Mouse (Mus musculus): Measurements from ENCODE around the gene Dnajc11.

Gene Dnajc11

GRCm38 (mm10) chr4:152009076-152010051 lies 75.9 kb downstream of the Dnajc11 start:
- DNase-seq (ENCODE audit: low spot score) = peak; percentile 73

DNA sequence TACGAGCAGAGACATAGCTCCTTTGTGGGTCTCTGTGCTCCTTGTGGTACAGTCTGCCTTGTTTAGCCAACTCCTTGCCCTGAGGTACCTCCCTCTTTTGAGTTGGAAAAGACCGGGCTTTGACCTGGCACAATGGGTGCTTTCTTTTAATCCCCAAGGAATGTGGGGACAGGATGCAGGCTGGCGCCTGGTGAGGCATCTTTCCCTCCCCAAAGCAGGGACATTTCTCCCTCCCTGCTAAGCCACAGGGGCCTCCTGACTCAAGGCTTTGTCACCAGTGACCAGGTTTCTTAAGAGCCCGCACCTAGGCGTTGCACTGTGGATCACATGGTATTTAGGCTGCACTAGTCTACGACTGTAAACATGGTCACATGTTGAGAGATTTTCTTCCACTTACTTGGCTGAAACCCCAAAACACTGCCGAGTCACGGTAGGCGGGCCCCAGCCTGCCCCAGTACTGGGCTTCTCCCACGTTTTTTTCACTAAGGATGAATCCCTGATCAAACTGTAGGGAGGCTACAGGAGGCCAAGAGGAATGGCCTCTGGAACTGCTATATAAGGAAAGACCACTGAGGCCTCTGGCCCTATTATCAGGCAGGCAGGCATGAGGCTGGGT lies 76.7 kb downstream of the Dnajc11 start:
- DNase-seq (ENCODE audit: low spot score) = no peak

GRCm38 (mm10) chr4:152010707-152011134 lies 77.2 kb downstream of the Dnajc11 start:
- no peak for DNase-seq (ENCODE audit: low spot score)

GRCm38 (mm10) chr4:152011171-152011760 lies 77.8 kb downstream of the Dnajc11 start:
- DNase-seq (ENCODE audit: low spot score) = no peak

DNA sequence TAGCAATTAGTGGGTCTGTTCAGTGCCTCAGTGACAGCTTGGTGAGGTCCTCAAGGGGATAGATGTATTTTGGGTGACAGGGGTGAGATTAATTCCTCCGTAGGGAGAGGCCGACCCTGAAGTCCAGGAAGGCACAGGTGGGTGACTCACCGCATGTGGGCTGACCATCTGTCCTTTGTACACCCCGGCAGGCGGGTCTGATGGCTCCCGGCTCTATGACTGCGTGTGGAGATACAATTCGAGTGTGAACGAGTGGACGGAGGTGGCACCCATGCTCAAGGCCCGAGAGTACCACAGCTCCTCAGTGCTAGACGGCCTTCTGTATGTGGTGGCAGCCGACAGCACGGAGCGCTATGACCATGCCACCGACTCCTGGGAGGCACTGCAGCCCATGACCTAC lies 78.6 kb downstream of the Dnajc11 start:
- no peak for DNase-seq (ENCODE audit: low spot score)

GRCm38 (mm10) chr4:152013036-152013813 lies 79.7 kb downstream of the Dnajc11 start:
- no peak for DNase-seq (ENCODE audit: low spot score)

DNA sequence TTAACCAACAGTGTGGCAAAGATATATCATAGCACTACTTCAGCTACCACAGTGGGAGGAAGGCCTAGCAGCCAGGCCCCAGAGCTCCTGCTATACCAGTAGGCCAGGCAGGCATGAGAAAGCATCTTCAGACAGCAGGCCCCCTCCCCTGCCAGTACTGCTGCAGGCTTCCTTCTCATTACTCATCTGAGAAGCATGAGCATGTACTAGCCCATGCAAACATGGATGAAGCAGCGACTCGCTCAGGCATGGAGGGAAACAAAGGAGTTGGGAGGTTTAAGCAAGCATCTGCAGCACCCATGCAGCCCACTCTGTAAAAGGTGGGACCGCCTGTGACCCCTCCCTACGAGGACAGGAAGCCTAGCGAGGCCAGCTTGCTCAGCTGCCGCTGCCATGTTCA lies 85.6 kb downstream of the Dnajc11 start:
- DNase-seq (ENCODE audit: low spot score) = no peak

GRCm38 (mm10) chr4:152020024-152020423 lies 86.5 kb downstream of the Dnajc11 start:
- DNase-seq (ENCODE audit: low spot score) = no peak

GRCm38 (mm10) chr4:152021568-152022097 lies 88.1 kb downstream of the Dnajc11 start:
- no peak for DNase-seq (ENCODE audit: low spot score)

- DNase-seq (ENCODE audit: low spot score) = no peak
Measured at GRCm38 (mm10) chr4:152022506-152022905, 89.0 kb downstream of the Dnajc11 start.

GRCm38 (mm10) chr4:152024525-152024924 lies 91.0 kb downstream of the Dnajc11 start:
- no peak for DNase-seq (ENCODE audit: low spot score)

DNA sequence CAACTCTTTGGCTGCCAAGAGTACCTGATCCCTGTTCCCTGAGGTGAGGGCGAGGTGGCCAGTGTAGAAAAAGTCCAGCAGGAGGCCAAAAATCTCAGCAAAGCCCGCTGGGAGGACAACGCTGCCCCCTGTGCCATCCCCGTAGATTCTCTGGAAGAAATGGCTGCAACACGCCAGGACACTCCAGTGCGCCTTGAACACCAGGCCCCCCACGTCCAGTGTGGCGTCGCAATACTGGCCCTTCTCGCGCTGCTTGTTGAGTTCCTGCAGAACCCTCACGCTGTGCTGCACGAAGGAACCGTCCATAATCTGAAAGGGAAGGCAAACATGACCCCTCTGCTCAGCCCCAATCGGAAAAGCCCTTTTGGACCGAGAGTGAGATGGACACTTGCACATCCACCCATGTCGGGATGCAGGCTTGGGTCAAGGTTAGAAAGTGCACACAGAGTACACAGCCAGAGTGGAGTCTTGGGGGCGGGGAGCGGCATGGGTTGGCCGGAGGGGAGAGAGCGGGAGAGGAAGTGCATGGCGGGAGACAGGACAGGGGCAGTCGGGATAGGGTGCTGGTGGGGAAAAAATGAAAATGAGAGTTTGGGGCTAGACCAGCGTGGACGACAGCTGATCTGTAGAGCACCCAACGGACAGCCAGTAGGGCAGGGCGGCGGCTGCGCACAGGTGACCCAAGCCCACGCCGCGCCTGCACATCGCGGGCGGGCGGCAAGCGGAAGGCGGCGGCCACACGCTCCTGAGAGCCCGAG lies 93.4 kb downstream of the Dnajc11 start:
- peak; percentile 72 for DNase-seq (ENCODE audit: low spot score)

DNA sequence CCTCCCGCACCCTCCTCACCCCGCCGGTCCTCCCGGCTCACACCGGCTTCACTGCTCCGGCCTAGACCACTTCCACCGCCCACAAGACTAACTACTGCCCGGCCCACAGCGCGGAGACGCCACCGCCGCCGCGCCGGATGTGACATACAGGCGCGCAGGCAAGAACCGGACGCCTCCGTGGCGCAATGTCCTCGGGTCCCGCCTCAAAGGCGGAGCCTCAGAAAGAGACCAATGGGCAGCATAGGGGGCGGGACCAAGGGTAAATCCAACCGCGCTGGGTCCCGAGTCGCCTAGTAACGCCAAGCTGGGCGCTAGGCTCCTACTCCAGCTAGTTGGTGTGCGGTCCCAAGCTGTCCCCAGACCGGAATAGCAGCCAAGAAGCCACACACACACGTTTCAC lies 94.0 kb downstream of the Dnajc11 start, which contains the start of gene Zbtb48:
Gene Zbtb48 (minus strand): TSS at position 148 of the 400 bp plus-strand sequence.
- DNase-seq (ENCODE audit: low spot score) = peak; percentile 96

DNA sequence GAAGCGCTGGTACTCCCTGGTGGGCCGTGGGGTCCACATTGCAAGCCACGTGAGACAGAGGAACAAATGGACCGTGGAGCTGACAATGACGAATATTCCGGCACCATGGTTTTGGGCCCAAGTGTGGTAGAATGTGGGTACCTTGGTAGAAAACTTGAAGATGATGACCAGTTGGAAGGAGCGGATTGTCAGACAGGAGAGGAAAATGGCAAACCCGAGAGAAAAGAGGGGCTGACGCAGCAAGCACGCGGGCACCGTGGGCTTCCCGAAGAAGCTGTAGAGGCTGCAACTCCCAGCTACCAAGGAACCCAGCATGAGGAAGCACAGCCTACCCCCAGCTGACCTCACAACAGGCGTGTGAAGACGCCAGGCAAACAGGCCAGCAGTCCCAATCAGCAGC lies 95.0 kb downstream of the Dnajc11 start:
- no peak for DNase-seq (ENCODE audit: low spot score)

DNA sequence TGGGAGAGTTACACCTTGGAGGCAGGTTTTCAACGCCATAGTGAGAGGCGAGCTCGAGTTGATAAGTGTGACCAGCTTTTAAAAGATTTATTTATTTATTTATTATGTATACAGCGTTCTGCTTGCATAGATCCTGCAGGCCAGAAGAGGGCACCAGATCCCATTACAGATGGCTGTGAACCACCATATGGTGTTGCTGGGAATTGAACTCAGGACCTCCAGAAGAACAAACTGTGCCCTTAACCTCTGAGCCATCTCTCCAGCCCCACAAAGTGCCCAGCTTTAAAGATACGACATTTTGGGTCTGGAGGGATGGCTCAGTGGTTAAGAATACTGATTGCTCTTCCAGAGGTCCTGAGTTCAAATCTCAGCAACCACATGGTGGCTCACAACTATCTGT lies 95.6 kb downstream of the Dnajc11 start:
- DNase-seq (ENCODE audit: low spot score) = no peak

DNA sequence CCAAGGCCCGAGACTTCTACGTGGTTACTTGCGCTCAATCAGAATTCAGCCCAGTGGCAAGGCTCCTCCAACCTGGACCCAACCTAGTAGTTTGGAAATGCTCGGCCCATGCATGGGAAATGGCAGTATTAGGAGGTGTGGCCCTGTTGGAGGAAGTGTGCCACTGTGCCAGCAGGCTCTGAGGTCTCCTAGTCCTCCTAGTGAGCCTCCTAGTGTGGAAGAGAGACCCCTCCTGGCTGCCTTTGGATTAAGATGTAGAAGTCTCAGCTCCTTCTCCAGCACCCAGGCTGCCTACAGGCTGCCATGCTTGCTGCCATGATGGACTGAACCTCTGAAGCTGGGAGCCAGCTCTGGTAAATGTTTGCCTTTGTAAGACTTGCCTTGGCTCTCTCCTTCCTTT lies 96.5 kb downstream of the Dnajc11 start:
- no peak for DNase-seq (ENCODE audit: low spot score)

Measured in testis, postnatal 10 days (tissue).